Mouse (Mus musculus): Measurements from ENCODE around the gene Dclk1.

- TF ChIP-seq CTCF (conservative IDR thresholded peaks at IDR 0.05; ENCODE audit: insufficient read depth, insufficient read length, low read depth, low read length): no peak
- TF ChIP-seq POLR2A (IDR thresholded peaks at IDR 0.05; ENCODE audit: low read depth, low read length): no peak
Observed at GRCm38 (mm10) chr3:55536901-55537300, 294.7 kb downstream of the Dclk1 start.

Data from kidney, adult 2 months (tissue).